Mouse (Mus musculus): ENCODE measurements around the gene Mfsd4b3.
"Not testable (repeated sequence)": the region's sequence is repeated elsewhere in the genome, so short reads cannot be mapped to it uniquely, and the experiment has no call there.

Gene Mfsd4b3

DNA sequence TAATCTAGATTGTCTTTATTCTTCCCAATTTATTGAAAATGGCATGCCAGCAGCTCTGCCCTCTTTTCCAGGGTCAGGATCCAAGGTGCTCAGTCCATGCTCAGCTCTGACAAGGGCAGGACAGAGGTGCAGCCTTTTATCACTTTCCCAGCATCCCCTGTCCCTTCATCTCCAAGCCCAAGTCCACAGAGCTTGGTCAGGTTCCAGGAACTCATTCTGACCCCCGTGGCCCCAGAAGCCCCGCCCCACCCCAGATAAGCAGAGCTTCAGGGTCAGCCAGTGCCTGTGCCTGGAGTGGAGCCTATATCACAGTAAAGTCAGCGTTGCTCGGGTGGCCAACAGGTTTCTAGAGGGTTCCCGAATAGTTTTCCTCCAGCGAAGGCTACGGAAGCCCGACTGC, 35.4 kb downstream of the Mfsd4b3 start:
- DNase-seq (ENCODE audit: low spot score) = not testable (repeated sequence)

DNA sequence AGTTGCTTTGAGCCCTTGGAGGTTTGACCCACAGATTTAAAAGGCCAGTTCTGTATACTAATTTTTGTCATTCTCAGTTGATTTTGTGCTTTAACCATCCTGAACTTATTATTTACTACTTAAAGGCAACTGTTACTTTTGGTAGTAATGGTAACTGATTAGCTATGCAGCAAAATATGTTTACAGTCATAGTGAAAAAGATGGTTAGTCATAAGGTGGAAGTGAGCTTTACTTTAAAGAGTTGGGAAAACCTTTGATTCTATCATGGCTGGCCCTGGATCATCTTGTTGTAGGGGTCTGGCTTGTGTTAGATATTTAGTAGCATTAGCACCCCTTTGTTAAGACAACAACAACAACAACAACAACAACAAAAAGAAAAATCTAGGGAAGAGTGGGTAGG, 47.3 kb downstream of the Mfsd4b3 start:
- DNase-seq (ENCODE audit: low spot score) = no peak

DNA sequence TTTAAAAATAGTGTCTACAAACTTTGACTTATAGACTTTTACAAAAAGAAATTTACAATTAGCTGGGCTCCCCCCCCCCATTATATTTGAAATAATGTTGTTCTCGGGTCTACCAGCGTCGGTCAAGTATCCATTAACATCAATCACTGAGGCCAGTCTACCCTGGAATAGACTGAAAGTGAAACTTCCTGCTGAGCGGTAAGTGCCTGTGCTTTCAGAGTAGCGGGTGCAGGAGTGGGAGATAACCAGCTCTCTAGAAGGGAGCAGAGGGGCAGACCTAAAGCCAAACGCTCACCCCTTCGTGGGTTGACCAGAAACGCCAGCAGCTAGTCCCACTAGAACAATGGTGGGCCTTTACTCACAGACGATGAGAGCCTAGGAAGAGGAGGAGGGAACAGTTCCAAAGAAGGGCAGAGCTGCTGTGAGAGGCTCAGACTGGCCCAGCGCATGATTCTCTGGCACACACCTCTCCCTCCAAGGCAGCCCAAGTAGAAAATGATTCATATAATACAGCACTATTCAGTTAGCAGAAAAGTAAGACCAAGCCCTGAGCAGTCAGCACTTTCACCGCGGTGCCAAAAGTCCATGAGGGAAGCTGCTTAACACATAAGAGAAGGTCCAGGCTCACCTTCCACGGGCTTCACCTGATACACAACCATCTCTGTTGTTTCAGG, 51.0 kb downstream of the Mfsd4b3 start:
- DNase-seq (ENCODE audit: low spot score) = no peak

DNA sequence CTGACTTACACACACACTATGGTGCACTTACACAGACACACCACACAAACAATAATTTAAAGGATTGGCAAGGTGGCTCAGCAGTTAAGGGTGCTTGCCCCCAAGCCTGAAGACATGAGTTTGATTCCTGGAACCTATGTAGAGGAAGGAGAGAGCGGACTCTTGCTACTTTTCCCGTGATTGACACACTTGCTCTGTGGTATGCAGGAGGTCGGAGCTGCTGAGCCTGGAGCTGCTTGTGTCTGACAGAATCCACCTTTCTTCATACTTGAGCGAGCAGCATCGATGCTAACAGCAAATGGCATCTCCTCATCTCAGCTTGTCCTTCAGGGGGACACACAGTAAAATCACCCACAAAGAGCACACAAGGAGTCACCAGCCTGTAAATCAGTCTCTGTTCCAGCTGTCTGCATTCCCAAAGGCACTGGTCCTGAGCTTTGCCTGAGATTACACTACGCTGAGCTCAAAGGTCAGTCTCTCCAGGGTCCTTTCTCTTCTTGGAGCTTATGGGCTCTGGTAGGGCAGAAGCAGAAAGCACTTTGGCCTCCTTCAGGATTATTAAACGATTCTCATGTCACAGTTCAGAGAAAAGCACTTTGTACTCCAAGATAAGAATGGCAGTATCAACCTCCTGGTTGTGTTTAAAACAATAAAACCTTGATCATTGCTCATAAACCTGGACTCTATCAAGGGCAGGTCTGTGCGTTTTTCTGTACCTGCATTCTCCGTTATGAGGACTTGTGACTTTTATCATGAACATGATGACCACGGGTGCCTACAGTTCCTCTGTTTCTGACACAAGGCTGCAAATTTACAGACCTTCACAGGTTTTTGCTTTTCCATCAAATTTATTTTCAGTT, 52.9 kb downstream of the Mfsd4b3 start:
- no peak for DNase-seq (ENCODE audit: low spot score)

DNA sequence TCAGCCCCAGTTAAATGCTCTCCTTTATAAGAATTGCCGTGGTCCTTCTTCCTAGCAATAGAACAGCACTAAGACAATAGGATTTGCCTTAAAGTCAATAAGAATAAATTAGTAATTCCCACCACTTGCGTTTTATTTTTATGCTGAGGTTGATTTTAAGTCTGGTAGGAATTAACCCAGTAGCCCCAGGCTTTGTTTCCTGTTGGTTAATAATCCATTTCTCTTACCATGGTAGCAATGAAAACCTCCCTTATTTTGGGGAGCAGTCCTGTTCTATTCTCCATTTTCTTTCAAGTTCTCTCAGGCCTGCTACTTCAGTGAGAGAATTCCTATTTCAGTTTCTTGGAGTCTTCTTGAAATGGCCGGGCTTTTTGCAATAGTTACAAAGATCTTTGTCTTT, 55.8 kb downstream of the Mfsd4b3 start:
- DNase-seq (ENCODE audit: low spot score) = no peak

DNA sequence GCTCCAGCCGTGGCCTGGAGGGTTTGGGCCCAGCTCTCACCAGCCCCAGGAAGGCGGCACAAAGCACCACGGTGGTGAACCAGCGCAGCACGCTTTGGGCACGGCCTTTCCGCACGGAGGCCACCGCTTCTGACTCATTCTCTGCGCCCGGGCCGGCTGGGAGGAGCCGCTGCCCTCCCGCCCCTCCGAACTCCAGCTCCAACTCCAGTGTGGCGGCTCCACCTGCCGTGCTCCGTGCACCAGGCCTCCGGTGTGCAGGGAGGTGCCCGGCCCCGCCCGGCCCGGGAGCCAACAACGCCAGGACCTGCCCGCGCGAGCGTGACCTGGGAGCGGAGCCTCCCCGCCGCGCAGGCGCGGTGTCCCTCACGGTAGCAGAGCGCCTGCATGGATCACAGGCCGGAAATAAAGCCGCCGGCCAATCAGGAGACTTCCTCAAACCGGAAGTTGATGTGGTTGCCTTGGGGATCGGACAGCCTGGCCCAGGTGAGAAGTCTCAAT, 61.0 kb downstream of the Mfsd4b3 start, which contains the start of gene Mfsd4b4:
TSS of gene Mfsd4b4 (minus strand) at position 365 of the 498 bp plus-strand sequence.
- DNase-seq (ENCODE audit: low spot score) = peak; percentile 87
